Mouse (Mus musculus) retina, postnatal 1 day (tissue): Measurements from ENCODE around the gene Atrnl1.

ENCODE experiments used
- DNase-seq: peaks from one replicate; pipeline ENCODE4 v3.0.0-alpha.2; 2012

Gene Atrnl1

DNA sequence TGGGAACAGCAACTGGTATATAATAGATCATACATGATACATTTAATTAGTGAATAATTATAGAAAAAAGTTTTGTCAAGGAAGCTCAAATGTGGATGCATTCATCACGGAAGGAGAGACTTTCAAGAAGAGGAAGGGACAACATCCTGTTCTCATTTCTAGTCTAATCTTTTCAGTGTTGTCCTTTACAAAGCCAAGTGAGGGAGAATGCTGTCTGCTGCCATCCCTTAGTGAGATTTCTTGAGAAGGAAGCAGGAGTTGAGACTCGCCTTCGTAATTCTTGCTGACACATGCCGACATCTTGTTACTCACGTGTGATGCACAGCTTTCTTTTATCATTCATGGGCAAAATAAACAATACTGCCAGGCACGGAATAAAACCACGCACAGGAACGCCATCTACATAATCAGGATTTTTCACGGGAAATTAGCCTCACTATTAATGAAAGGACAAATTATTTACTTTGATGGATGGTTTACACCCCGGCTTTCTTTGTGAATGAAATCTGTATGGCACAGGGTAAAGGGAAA lies 316.2 kb downstream of the Atrnl1 start:
- peak; percentile 62 for DNase-seq

DNA sequence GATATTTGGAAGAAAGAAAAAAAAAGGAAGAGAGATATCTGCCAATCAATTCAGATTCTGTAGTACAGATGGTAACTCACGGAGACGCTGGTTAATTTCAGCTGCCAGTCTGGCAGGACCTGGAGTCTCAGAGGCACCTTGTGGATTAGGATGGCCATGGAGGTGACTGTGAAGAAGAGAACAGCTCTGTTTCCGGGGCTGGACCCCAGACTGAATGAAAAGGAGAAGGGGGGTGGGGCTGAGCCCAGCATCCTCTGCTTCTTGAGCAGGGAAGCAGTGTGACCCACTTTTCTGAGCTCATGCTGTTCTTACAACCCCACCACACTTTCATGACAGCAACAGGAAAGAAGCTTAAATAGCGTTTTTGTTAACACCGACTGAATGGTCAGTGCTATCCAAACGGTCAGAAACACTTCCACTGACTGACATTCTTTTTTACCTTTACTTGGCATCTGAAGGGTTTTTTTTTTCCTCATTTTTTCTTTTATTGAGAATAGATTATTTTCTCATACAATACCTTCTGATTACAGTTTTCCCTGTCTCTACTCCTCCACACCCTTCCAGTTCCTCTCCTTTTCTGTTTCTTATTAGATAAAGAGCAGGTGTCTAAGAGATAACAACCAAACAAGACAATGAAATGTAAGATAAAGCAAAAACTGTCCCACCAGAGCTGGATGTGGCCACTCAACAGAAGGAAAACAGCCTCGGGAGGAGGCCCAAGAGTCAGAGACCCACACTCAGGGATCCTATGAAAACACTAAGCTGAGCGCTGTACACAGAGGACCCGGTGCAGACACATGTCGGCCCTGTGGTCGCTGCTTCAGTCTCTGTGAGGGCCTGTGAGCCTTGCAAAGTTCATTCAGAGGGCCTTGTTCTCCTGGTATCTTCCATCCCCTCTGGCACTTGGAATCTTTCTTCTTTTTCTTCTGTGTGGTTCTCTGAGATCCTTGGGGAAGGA lies 317.0 kb downstream of the Atrnl1 start:
- peak; percentile 80 for DNase-seq

DNA sequence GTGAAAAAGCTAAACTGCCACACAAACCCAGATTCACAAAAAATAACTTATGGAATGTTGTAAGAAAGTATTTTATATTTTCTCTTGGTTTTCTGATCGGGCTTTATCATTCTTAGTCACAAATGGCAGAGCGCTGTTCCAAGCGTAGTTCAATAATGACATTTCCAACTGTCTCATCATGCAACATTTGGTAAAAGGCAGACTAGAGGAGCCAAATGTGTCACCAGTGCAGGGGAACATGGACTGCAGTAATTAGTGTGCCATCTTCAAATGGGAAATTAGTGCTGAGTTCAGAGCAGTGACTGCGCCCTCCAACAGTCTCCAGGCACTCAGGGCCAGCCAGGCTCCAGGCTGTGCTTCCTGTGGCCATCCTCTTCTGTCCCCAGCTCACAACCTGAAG lies 320.8 kb downstream of the Atrnl1 start:
- no peak for DNase-seq

DNA sequence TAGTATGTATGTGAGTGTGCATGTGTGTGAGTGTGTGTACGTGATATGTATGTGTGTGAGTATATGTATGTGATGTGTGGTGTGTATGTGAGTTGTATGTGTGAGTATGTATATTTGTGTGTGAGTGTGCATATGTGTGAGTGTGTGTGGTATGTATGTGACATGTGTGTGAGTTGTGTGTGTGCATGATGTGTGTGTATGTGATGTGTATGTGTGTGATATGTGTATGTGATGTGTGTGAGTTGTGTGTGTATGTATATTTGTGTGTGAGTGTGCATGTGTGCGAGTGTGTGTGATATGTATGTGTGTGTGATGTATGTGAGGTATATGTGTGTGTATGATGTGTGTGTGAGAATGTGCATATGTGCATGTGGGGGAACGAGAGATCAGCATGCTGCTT lies 326.0 kb downstream of the Atrnl1 start:
- DNase-seq = no peak

DNA sequence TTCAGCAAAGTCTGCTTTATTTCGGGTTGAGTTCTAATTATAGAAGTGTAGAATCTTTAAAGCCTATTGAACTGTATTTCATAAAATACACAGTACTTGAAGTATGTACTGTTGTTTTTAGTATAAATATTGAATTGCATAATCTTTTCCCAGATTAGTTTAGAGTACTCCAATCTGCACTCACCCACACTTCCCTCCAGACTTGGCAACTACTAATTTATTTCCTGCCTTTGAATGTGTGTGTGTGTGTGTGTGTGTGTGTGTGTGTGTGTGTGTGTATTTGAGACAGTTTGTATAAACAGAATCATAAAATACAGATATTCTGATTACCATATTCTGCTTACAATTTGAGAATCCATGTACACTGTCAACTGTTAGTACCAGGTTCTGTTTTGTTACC lies 328.3 kb downstream of the Atrnl1 start:
- DNase-seq = no peak

DNA sequence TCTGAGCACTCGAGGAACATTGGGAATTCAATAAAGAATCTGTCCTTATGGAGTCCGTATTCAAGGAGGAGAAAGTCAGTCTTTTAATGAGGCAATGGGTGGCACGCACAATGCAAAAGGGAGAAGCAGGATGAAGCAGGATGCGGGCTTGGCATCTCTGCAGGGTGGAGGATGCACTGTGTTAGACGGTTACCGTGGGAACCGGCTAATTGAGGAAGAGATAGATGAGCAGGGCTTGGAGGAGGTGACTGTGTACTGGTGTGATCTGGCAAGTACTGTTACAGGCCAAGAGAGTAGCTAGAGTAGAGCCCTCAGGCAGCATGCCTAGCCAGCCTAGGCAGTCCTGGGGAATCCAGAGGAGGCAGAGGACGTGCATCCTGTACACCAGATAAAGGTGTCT lies 330.7 kb downstream of the Atrnl1 start:
- DNase-seq = peak; percentile 68

DNA sequence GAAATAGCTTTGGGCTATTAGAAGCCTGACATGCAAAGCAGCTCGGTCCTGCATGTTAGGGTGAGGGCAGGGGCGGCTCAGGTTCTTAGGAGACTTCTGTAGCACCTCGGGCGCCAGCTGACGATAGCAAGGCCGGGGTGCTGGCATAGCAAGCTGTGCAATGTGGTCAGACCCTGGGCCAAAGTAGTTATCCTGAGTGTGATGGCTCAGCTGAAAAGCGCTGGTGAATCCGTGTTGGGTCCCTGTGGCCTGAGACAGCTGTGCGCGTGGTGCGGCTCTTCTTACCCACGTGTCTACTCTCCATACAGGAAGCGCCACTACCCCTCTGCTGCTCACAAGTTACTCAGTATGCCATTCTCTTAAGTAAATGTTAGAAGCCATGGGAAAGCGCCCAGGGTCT lies 331.4 kb downstream of the Atrnl1 start:
- DNase-seq = no peak

DNA sequence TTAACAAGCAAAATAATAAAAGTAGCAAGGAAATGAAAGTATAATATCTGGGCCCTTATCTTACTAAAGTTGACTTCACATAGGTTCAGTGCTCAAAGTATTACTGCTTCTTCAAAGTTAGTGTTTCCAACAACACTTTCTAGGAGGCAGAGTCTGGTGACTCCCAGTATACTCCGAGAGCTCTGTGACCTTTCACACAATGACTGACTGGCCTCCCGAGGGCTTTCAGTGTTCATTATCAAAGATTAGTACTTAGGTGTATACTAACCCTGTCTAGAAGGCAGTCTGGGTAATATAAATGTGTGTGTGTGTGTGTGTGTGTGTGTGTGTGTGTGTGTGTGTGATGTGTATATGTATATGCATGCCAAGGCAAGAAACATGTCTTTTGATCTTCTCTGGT lies 332.5 kb downstream of the Atrnl1 start:
- DNase-seq = no peak

DNA sequence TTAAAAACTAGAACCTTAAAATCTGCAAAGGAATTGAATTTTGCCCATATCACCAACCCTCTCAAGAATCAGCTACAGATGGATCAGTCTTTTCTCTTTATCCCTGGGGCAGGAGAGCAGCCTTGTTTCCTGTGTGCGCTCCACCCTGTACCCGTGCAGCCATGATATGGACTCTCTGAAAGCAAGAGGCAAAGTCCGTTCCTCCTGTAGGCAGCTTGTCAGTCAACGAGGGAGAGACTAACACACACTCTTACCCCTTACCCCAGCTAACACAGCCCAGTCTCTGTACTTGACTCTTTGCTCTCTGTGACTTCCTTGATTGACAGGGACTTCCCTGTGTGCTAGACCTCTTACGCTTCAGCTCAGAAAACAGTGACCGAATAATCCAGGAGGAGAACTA lies 333.8 kb downstream of the Atrnl1 start:
- DNase-seq = no peak

DNA sequence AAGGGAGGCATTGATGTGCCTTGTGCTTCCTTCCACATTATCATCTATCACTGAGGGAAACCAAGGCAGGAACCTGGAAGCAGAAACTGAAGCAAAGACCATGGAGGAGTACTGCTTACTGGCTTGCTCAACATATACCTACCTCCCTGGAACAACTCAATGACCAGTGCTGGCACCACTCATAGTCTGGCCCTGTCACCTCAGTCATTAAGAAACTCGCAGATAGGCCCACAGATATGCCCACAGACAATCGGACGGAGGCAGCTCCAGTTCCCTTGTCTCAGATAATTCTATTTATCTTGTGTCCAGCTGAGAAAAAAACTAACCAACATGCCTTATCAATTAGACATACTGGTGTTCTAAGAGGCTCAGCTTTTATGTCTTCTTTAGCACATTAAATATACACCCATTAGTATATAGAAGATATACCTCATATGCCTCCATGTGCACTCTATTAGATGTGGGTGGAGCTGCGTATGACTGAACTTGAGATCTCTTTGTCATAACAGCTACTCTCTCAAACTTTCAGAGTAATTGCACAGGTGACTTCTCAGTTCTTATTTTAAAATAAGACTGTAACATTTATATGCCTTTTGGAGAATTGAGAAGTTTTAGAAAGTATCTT lies 334.9 kb downstream of the Atrnl1 start:
- no peak for DNase-seq

DNA sequence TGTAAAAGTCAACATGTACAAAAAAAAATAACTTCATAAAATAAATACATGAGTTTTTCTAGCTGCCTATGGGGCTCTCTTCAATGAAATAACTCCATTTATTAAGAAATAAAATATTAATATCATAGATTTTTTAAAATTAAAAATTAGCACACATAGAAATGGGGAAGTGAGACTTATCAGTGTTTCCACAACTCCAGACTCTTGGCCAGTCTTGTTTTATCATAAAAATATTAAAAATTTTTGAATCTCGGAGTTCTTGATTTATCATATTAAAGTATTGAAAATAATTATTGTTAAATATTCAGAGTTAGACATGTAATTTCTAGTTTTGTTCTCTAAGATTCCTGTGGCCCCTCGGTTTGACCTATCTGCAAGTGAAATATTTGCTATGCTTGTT lies 337.7 kb downstream of the Atrnl1 start:
- DNase-seq = no peak

DNA sequence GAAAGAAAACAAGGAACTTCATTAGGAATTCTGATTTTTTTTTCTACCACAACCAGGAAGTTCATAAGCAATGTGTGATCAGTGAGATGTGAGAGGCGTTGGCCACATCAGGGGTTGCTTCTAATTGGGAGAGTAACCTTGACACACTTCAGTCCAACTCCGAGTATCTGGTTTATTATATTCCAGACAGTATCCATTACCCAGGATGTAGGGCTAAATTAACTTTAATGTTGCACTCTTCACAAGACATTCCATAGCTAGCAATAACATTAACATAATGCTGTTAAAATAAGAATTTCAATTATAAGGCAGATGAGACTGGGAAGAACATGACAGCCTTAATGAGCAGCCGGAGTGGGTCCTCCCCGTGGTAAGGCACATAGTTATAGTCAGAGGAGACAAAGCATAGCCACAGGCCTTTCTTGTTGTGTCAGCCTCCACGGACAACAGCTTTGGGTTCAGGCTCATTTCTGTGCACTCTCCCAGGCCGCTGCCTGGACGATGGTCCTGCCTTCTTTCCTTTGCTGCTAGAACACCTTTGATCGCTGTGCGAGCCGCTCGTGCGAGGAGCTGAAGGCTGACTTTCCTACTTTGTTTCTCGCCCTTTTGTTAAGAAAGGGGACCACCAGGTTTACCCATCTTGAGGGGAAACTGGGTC lies 338.6 kb downstream of the Atrnl1 start:
- peak; percentile 40 for DNase-seq

DNA sequence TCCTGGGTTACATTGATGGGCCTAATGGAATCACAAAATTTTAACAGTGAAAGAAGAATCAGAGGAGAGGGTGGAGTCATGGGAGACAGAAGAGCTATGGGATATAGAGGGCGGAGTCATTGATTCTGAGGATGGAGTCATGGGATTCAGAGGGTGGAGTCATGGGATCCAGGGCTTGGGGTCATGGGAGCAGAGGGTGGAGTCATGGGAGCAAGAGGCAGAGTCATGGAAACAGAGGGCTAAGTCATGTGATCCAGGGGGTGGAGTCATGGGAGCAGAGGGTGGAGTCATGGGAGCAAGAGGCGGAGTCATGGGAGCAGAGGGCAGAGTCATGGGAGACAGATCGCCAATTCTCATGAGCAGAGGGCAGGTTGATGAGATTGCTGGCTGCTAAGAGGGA lies 343.3 kb downstream of the Atrnl1 start:
- DNase-seq = no peak

DNA sequence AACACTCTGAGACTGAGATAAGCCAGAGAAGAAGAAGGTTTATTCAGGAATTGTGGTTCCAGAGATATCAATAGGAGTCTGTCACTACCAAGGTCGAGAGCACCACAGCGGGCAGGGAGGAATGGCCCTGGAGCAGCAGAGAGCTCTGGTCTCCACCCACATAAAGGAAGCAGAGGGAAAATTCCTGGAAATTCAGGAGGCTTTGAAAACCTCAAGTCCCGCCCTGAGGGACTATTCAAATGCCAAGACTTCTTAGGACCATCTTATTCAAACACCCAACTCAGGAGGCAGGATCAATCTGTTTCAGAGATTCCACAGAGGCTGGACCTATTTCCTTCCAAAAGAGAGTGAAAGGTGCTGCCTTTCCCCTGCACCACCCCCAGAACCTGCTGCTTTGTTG lies 345.6 kb downstream of the Atrnl1 start:
- DNase-seq = no peak

DNA sequence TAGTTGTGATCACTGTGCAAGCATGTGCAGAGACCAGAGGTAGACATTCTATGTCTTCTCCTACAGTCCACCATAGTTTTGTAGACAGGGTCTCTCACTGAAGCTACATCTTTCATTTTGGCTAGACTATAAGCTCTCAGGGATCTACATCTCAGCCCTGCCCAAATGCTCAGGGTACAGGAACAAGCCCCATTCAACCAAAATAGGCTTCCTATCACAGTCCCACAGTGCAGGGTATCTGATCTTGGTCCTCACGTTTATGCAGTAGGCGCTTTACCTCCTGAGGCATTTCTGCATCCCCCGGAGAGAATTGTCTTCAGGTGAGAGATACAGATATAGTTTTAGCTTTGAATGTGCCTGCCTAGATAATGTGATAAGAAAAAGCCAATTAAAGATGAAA lies 346.5 kb downstream of the Atrnl1 start:
- DNase-seq = no peak

DNA sequence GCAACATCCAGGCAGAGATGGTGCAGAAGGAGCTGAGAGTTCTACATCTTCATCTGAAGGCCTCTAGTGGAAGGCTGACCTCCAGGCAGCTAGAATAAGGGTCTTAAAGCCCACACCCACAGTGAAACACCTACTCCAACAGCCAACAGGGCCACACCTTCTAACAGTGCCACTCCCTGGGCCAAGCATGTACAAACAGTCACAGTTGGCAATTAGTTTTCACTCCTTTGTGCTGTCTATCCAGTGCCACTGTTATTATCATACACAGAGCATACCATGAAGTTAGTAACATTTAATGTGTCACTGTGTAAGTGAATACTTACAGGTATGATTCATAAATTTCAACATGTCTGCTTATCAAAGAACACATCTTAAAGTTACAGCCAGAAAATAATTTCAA lies 347.3 kb downstream of the Atrnl1 start:
- no peak for DNase-seq

DNA sequence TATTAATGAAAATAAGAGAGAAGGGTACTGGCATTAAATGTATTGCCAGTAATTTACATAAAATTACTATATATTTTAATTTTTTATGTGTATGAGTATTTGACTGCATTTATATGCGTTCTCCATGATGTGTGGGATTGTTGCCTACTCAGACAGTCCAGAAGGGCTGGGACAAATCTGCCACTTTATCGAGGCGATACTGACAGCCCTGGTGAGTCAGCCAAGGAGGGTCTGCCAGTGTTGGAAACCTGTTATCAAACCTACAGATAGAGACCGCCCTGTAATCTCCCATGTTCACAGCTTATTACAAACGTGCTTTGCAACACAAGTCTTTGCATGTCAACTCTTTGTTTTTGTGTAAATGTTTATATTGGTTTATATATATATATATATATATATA lies 347.9 kb downstream of the Atrnl1 start:
- DNase-seq = no peak

DNA sequence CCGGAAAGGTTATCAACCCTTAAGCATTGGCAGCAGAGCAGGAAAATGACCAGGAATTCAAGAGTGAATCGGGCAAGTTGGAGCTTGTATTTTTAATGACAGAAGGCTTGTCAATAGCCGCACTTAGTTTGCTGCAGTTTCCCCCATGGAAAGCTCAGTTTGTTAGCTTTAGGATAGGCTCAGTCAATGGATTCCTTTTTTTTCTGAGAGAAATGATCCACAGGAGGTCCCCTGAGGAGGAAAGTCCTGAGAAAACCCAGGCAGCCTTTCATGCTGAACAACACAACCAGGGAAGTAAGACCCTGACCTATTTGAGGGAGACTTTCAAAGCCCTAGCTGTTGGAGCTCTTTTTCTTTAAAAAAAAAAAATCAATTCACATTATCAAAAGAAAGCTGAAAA lies 350.5 kb downstream of the Atrnl1 start:
- DNase-seq = no peak

DNA sequence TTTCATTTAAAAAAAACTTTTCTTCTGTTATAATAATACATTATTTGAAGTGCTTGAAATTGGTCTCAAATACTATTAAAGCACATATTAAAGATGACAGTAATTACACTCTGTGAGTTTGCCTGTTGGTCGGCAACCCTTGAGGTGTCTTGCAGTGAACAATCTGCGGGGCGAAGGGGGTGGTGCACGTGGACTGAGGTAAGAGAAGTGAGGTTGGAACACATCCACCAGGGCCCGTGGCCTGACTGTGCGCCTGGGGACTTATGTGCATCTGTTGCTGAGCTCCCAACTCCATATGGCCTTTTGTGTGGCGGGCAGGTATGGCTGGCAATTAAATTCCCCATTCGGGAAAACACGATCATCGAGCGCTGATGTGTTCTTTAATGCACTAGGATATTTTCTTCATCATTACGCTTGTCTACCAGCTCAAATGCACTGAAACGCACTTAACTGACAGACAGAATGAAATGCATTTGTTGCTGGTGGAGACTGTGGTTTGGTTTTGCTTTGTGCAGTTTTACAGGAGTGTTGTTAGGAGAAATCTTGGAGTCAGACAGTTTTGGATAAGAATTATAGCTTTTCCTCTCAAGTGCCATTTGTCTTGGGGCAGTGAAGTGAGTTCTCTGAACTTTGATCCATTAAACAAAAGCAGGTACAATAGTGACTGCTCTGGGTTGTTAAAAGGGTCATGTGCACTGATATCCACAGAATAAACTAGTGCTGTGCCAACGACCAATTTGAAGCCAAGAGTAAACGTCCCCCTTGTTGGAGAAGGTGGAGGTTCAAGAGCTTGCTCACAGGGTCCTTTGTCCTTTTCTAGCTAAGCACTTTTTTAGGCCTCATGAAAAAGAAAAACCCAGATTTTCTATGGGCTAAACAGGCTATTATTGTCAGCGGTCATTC lies 351.2 kb downstream of the Atrnl1 start:
- no peak for DNase-seq

DNA sequence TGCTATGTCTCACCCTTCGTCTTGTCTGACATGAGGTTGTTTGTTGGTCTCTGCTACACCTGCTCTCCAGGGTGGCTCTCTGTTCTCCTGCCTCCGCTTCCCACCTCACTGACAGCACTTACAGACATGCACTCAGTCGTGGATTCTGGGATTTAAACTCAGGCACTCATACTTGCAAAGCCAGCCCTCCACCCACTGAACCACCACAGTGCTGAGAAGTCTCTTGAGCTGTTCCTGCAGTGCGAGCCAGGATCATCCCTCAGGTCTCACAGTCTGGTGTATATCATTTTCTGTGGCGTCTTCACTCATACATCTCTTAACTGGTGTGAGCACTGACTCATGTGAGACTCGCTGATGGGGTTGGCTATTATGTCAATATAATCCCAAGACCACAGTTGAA lies 353.0 kb downstream of the Atrnl1 start:
- no peak for DNase-seq

DNA sequence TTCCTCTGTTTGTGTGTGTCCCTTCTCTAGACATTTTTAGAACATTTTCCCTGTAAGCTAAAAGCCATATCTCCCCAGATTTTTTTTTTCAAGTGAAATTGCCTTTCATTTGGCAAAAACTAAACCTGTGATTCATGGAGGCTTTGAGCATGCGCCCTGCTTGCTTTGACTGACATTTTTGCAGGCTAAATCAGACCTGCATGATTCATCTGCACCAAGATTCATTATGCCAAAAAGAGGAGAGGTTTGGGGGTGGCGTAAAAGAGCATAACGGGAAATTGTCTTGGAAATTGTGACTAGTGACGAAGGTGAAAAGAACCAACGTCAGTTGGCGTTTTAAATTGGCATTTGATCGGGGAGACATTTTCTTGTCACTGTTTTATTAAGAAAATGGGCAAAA lies 358.9 kb downstream of the Atrnl1 start:
- no peak for DNase-seq

DNA sequence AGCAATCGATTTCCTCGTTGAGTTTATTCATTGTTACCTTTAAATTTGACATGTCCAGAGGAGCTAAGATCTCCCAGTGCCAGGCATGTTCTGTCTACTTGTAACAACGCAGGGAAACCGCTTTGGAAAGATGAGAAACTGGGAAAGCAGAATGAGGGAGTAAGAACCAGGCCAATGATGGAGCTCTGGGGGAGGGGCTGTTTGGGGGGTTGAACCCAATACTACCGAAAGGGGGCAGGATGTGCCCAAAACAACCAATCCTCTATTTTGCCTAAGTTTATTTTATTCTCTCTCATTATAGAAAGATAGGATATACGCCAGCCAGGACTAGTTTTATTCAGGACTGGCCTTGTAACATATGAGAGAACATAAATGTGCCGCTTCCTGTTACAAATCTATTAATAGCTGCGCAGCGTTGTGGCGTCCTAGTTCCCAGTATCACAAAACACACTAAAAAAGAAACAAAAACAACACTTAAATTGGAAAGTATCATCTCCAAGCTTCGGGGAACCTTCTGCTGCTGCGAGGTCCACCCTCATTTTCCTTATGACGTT lies 359.6 kb downstream of the Atrnl1 start:
- DNase-seq = no peak
